Mouse (Mus musculus): ENCODE results near the gene Ifnl2.
A peak's percentile ranks its signal among the peaks of the same experiment; 100 is the strongest.
"Not testable (repeated sequence)": the region's sequence is repeated elsewhere in the genome, so short reads cannot be mapped to it uniquely, and the experiment has no call there.

The Ifnl2 gene

GRCm38 (mm10) chr7:28510405-28510974, at the start of gene Ifnl2:
Gene Ifnl2 (minus strand): TSS chr7:28510455.
- DNase-seq: not testable (repeated sequence)

- DNase-seq: peak; percentile 84
These were observed 48.2 kb upstream of the Ifnl2 start for GRCm38 (mm10) chr7:28558486-28558885.

- no peak for DNase-seq
These were observed 47.5 kb upstream of the Ifnl2 start for GRCm38 (mm10) chr7:28557708-28558107.

- DNase-seq: no peak
These were observed 46.8 kb upstream of the Ifnl2 start for GRCm38 (mm10) chr7:28557069-28557468.

- no peak for DNase-seq
These were observed 45.8 kb upstream of the Ifnl2 start for GRCm38 (mm10) chr7:28555939-28556535.

GRCm38 (mm10) chr7:28553076-28553475, 42.8 kb upstream of the Ifnl2 start:
- DNase-seq: no peak

GRCm38 (mm10) chr7:28547628-28548027, 37.4 kb upstream of the Ifnl2 start:
- no peak for DNase-seq

- no peak for DNase-seq
These were observed 36.9 kb upstream of the Ifnl2 start, which contains the start of gene Nccrp1 for GRCm38 (mm10) chr7:28547154-28547553. Gene Nccrp1 (minus strand): TSS chr7:28547254.

GRCm38 (mm10) chr7:28546649-28547048, 36.4 kb upstream of the Ifnl2 start:
- no peak for DNase-seq

- no peak for DNase-seq
These were observed 35.6 kb upstream of the Ifnl2 start for GRCm38 (mm10) chr7:28545891-28546210.

GRCm38 (mm10) chr7:28545048-28545890, 35.0 kb upstream of the Ifnl2 start:
- DNase-seq: peak; percentile 44

GRCm38 (mm10) chr7:28544051-28544601, 33.9 kb upstream of the Ifnl2 start:
- peak; percentile 49 for DNase-seq

- DNase-seq: no peak
These were observed 30.3 kb upstream of the Ifnl2 start, which contains the start of gene Sycn for GRCm38 (mm10) chr7:28540526-28540925. Gene Sycn (plus strand): TSS chr7:28540885.

- not testable (repeated sequence) for DNase-seq
These were observed 28.6 kb upstream of the Ifnl2 start for GRCm38 (mm10) chr7:28538886-28539285.

GRCm38 (mm10) chr7:28532005-28532404, 21.8 kb upstream of the Ifnl2 start:
- DNase-seq: no peak

- peak; percentile 87 for DNase-seq
These were observed 17.9 kb upstream of the Ifnl2 start for GRCm38 (mm10) chr7:28527922-28528719.

GRCm38 (mm10) chr7:28522536-28522935, 12.3 kb upstream of the Ifnl2 start, which contains the start of gene Ifnl3:
Gene Ifnl3 (plus strand): TSS chr7:28522836.
- not testable (repeated sequence) for DNase-seq

GRCm38 (mm10) chr7:28511441-28511840, 1.2 kb upstream of the Ifnl2 start:
- DNase-seq: no peak

- DNase-seq: not testable (repeated sequence)
These were observed 1.1 kb downstream of the Ifnl2 start for GRCm38 (mm10) chr7:28509121-28509520.

GRCm38 (mm10) chr7:28505585-28505984, 4.7 kb downstream of the Ifnl2 start:
- no peak for DNase-seq

- DNase-seq: no peak
These were observed 14.8 kb downstream of the Ifnl2 start for GRCm38 (mm10) chr7:28495426-28495825.

GRCm38 (mm10) chr7:28492310-28492709, 17.9 kb downstream of the Ifnl2 start:
- DNase-seq: no peak

GRCm38 (mm10) chr7:28490903-28491302, 19.4 kb downstream of the Ifnl2 start:
- peak; percentile 6 for DNase-seq
